Mouse (Mus musculus) activated CD4-positive, CD25-positive, alpha-beta regulatory T cell, adult 4 months (primary cell): Measurements from ENCODE around the gene Ctnna3. TPM values are rescaled to one million over a fixed set of nuclear protein-coding genes. Genes with fewer than 3 reads are reported as not detected.
"Not testable (repeated sequence)": the region's sequence is repeated elsewhere in the genome, so short reads cannot be mapped to it uniquely, and the experiment has no call there.

Source experiments
- ATAC-seq: one replicate; pipeline ENCODE4 v1.8.0; 2017
- polyA plus RNA-seq, 2 experiments: library from polyadenylated mRNA; unstranded; fragments of 100-300 nt; shearing (Covaris generic); gene quantifications; one replicate each; pipeline ENCODE4 v1.2.1; 2017

Ctnna3 gene
- polyA plus RNA-seq, 2 experiments from 2014 or later = 0.26 TPM; not detected in 1

DNA sequence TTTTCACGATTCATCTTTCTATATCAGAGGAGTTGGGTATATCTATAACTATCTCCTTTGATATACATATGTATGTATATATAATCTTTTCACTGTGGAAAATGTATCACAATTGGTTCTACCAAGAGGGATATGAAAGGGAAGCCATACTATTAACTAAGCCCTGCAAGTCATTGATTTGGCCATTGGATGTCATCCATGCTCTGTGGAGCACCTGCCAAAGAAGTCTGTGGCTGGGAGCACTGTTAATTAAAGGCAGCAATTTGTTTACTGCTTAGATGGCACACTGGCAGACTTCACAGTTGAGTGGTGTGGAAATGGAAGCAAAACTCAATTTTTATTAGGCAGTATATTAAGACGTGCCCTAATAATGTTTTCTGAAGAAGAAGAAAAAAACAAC, 1592.8 kb downstream of the Ctnna3 start:
- ATAC-seq = no peak

DNA sequence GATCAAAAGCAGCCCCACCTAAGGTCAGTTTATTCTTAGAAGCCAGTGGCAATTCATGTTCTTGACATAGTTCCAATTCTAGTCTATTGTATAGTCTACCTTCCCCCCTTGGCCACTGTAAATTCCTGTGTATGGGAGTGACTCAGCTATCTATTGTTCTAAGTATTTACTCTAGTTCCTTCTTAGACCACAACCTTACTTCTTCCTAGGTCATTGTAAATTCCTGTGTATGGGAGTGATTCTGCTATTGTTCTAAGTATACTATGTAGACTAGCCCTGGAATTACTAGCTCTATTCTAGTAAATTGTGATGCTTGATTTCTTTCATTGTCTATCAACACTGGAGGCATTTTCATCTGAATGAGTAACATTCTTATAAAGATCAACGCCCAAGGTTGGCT, 1603.6 kb downstream of the Ctnna3 start:
- not testable (repeated sequence) for ATAC-seq

Other genes starting within 250 kb of the Ctnna3 start
- under 1 TPM in 1 of 2 experiments, not detected in 1; 0.12 TPM for gene Mypn, start 226.1 kb upstream of the Ctnna3 start, polyA plus RNA-seq
- 10 to 100 TPM; 76.2 to 80.8 TPM for gene Herc4, start 186.3 kb upstream of the Ctnna3 start, polyA plus RNA-seq
- gene Sirt1, start 48.4 kb upstream of the Ctnna3 start, polyA plus RNA-seq = 10 to 100 TPM in 1 of 2 experiments, 1 to 10 TPM in 1; 6.6 to 10.5 TPM
- 1 to 10 TPM; 5.0 to 7.5 TPM for gene Dnajc12, start 47.7 kb upstream of the Ctnna3 start, polyA plus RNA-seq
- not detected for gene Gm7075, start 8.3 kb upstream of the Ctnna3 start, polyA plus RNA-seq